Mouse (Mus musculus): Measurements from ENCODE around the gene Ccdc190.

DNA sequence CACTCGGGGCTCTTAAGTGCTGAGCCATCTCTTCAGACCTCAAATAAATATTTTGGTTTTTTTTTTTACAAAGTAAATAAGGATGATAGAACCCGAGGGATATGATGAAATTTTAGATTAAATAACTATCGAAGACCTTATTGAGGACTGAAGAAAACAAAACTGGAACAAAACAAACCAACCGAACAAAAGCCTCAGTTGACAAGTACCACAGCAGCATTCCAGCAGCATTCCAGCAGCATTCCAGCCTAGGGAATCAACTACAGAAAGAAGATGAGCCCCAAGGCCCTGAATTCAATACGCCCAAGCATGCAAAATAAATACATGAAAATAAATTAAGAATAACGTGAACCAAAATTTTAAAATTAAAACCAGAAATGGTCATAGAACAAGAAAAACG lies 21.5 kb downstream of the Ccdc190 start:
- TF ChIP-seq POLR2A (IDR thresholded peaks at IDR 0.05; ENCODE audit: insufficient read depth, low read depth, low read length), result no peak
- no peak for TF ChIP-seq CTCF (IDR thresholded peaks at IDR 0.05; ENCODE audit: insufficient read depth, low read depth, low read length)

Measured in olfactory bulb, adult 2 months (tissue).